Mouse (Mus musculus): Measurements from ENCODE around the gene Gm20441.
A peak's percentile ranks its signal among the peaks of the same experiment; 100 is the strongest.

DNA sequence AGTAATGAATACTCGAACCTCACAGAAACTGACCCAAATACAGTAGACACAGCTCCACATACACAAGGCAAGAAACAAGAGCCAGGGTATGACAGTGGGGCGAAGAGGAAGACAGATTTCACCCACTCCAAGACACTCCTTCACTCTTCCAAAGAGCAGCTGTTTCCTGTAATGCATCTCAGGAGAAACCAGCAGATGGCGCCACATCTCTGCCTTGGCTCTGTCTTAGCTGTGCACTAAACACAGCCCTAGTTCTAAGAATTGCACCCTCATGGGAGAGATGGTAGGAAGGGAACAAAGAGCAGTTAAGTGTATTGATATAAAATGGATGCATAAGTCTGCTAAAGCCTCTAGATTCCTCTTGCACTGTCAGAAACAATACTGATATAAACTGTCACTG is 36.7 kb downstream of the Gm20441 start:
- TF ChIP-seq CTCF (IDR thresholded peaks at IDR 0.05; ENCODE audit: low read depth, low read length) (peak; percentile 76), POLR2A (IDR thresholded peaks at IDR 0.05; ENCODE audit: extremely low read depth, insufficient read depth, low read length) (no peak)
